Mouse (Mus musculus) thymus, adult 2 months (tissue): ENCODE data around the gene Nmur2.

ENCODE experiments used
- CTCF ChIP-seq: fragments of 200-500 bp; IDR thresholded peaks from 2 replicates; pipeline ENCODE4 v1.5.1; 2012; ENCODE audit warnings: mild to moderate bottlenecking, control low read depth, low read length, moderate library complexity, borderline replicate concordance; ENCODE audit not compliant: control insufficient read depth, poor library complexity, insufficient read depth; ENCODE audit errors: extremely low read depth
- POLR2A ChIP-seq: fragments of 200-500 bp; IDR thresholded peaks from 2 replicates; pipeline ENCODE4 v1.6.1; 2012; ENCODE audit warnings: mild to moderate bottlenecking, low read length, control low read depth, moderate library complexity; ENCODE audit not compliant: control insufficient read depth, poor library complexity, insufficient read depth; ENCODE audit errors: extremely low read depth

DNA sequence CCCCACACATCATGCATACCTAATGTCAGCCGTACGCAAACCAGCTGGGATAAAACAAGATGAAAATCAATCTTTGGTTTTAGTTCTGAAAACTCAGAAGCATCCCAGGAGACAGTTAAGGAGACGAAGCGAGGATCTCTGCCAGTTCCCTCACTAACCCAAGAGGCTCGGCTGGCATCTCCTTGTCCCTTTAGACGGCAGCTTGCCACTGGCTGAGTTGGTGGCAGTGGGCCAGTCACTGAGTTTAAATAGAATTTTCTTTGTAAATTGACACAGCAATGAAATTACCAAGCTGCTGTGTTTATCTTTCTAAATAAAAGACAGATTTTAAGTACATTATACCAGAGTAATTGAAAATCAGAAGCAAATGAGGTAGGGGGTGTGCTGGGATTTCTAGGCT lies 62.7 kb downstream of the Nmur2 start:
- TF ChIP-seq POLR2A (no peak), CTCF (no peak)
